Mouse (Mus musculus): ENCODE measurements around the gene Pvalb. TPM values are rescaled to one million over a fixed set of nuclear protein-coding genes. Genes with fewer than 3 reads are reported as not detected.

Gene Pvalb
- 0.44 TPM in 1 of 2 replicates, not detected in the other for polyA plus RNA-seq (2015; fragmentation: Nextera tagmentation; extraction: Ambion mirVana)

- no peak for ATAC-seq (ENCODE audit: low FRiP score, low TSS enrichment)
These were observed at the start of gene Pvalb for GRCm38 (mm10) chr15:78206312-78206711. Pvalb (minus strand) TSS chr15:78206400.

GRCm38 (mm10) chr15:78254751-78255150 is 48.6 kb upstream of the Pvalb start:
- Histone ChIP-seq H3K4me2 (replicated peaks; ENCODE audit: low read depth, low read length) (no peak overlapping the region), H3K27me3 (ENCODE audit: insufficient read depth, low read length) (peaks cover 5% of the 10 kb centered on the region; the same call in 1 of the 2 replicates), H3K4me3 (ENCODE audit: low read length) (no peak overlapping the region), H3K4me1 (ENCODE audit: insufficient read depth, low read length) (no peaks in the 10 kb centered on the region), H3K9ac (replicated peaks; ENCODE audit: low read length) (no peak overlapping the region), H3K36me3 (ENCODE audit: insufficient read depth, low read length) (no peaks in the 10 kb centered on the region), H3K27ac (ENCODE audit: low read length) (no peak overlapping the region), H3K9me3 (ENCODE audit: low read length) (no peaks in the 10 kb centered on the region)
- 15% methylated on average over 20 of the region's 20 CpGs for WGBS
- ATAC-seq (ENCODE audit: low FRiP score, low TSS enrichment), result no peak

More at GRCm38 (mm10) chr15:78206312-78206711, at the start of gene Pvalb:
- H3K9ac ChIP-seq (replicated peaks; ENCODE audit: low read length), result no peak within 1 kb of the TSS
- H3K9me3 ChIP-seq (ENCODE audit: low read length), result 0 out of 2 replicates have a peak, but pooled peaks cover 4% of the 10 kb centered on the region
- H3K4me3 ChIP-seq (ENCODE audit: low read length), result no peak within 1 kb of the TSS
- H3K4me2 ChIP-seq (replicated peaks; ENCODE audit: low read depth, low read length), result no peak within 1 kb of the TSS
- 82% methylated on average over 7 of the region's 7 CpGs for WGBS
- no peak within 1 kb of the TSS for H3K27ac ChIP-seq (ENCODE audit: low read length)
- no peaks in the 10 kb centered on the region for H3K36me3 ChIP-seq (ENCODE audit: insufficient read depth, low read length)
- peaks cover 38% of the 10 kb centered on the region for H3K27me3 ChIP-seq (ENCODE audit: insufficient read depth, low read length)
- 0 out of 2 replicates have a peak, but pooled peaks cover 7% of the 10 kb centered on the region for H3K4me1 ChIP-seq (ENCODE audit: insufficient read depth, low read length)

- no peak overlapping the region for H3K9ac ChIP-seq (replicated peaks; ENCODE audit: low read length)
- no peak for ATAC-seq (ENCODE audit: low FRiP score, low TSS enrichment)
- no peaks in the 10 kb centered on the region for H3K27me3 ChIP-seq (ENCODE audit: insufficient read depth, low read length)
- no peak overlapping the region for H3K4me3 ChIP-seq (ENCODE audit: low read length)
- no peak overlapping the region for H3K4me2 ChIP-seq (replicated peaks; ENCODE audit: low read depth, low read length)
- WGBS, result 54% methylated on average over 3 of the region's 3 CpGs
- no peaks in the 10 kb centered on the region for H3K4me1 ChIP-seq (ENCODE audit: insufficient read depth, low read length)
- no peak overlapping the region for H3K27ac ChIP-seq (ENCODE audit: low read length)
- no peaks in the 10 kb centered on the region for H3K36me3 ChIP-seq (ENCODE audit: insufficient read depth, low read length)
- H3K9me3 ChIP-seq (ENCODE audit: low read length), result no peaks in the 10 kb centered on the region
These were observed 42.2 kb upstream of the Pvalb start for GRCm38 (mm10) chr15:78248410-78248809.

DNA sequence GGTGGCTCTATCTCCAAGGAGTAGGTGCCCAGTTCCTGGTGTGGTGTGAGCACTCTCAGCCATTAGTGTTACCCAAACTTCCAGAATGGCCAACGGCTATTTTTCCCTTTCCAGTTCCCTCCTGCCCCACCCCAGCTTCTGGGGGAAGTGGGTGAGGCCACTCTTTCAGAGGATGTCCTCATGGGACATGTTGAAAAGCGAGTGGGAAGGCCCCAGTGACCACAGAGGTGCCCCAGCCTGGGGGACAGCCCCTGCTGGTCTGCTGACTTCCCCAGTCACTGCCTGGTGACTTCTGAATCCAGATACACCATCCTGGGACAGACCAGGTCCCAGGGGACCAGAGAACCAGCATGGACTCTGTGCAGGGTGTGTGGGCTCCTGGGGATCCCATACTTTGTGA is 41.5 kb upstream of the Pvalb start:
- Histone ChIP-seq H3K4me3 (ENCODE audit: low read length) (no peak overlapping the region), H3K27me3 (ENCODE audit: insufficient read depth, low read length) (no peaks in the 10 kb centered on the region), H3K9ac (replicated peaks; ENCODE audit: low read length) (no peak overlapping the region), H3K4me2 (replicated peaks; ENCODE audit: low read depth, low read length) (no peak overlapping the region), H3K4me1 (ENCODE audit: insufficient read depth, low read length) (no peaks in the 10 kb centered on the region), H3K9me3 (ENCODE audit: low read length) (no peaks in the 10 kb centered on the region), H3K27ac (ENCODE audit: low read length) (no peak overlapping the region), H3K36me3 (ENCODE audit: insufficient read depth, low read length) (no peaks in the 10 kb centered on the region)
- no peak for ATAC-seq (ENCODE audit: low FRiP score, low TSS enrichment)
- WGBS, result 64% methylated on average over 2 of the region's 2 CpGs

- WGBS, result 76% methylated on average over 18 of the region's 18 CpGs
- H3K9me3 ChIP-seq (ENCODE audit: low read length), result no peaks in the 10 kb centered on the region
- H3K36me3 ChIP-seq (ENCODE audit: insufficient read depth, low read length), result no peaks in the 10 kb centered on the region
- H3K27me3 ChIP-seq (ENCODE audit: insufficient read depth, low read length), result no peaks in the 10 kb centered on the region
- H3K4me1 ChIP-seq (ENCODE audit: insufficient read depth, low read length), result no peaks in the 10 kb centered on the region
- no peak overlapping the region for H3K27ac ChIP-seq (ENCODE audit: low read length)
- ATAC-seq (ENCODE audit: low FRiP score, low TSS enrichment), result no peak
- H3K4me3 ChIP-seq (ENCODE audit: low read length), result no peak overlapping the region
- H3K4me2 ChIP-seq (replicated peaks; ENCODE audit: low read depth, low read length), result no peak overlapping the region
- H3K9ac ChIP-seq (replicated peaks; ENCODE audit: low read length), result no peak overlapping the region
These were observed 40.2 kb upstream of the Pvalb start for GRCm38 (mm10) chr15:78246143-78247116.

DNA sequence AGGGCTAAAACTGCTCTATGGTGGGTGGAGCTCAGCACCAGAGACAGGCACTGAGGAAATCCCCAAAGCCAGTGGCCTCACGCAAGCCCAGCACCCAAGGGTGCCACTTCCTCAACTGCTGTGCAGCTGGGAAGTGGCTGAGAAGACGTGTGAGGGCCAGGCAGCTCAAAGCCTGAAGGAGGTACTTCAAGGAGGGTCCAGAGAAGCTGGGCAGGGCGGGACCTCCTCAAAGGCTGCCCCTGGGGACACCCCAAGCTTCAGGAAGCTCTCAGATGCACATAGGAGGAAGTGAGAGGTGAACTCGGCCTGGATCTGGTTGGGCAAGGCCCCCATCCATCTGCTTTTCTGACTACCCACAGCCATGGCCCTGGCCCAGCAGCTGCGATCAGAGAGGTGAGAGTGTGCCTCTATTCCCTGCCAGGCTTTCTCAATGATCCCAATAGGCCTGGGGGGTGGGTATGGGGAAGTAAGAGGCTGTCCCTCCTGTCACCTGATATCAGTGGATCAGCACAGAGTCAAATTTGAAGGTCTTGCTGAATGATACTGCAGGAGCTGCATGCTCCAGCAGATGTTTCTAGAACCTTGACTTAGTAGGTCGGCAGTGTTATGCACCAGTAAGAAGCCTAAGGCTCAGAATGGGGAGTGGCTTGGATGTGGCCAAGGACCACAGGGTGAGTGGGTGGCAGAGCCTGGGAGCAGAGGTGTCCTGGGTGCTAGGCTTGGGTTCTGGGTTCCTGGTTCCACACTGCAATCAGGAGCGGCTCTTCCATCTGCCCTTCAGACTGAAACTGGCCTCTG is 38.7 kb upstream of the Pvalb start, which contains the start of gene Ncf4:
Gene Ncf4 (plus strand): TSS at position 107 of the 798 bp plus-strand sequence.
- ATAC-seq (ENCODE audit: low FRiP score, low TSS enrichment), result no peak
- H3K36me3 ChIP-seq (ENCODE audit: insufficient read depth, low read length), result no peaks in the 10 kb centered on the region
- WGBS, result 80% methylated on average over 7 of the region's 7 CpGs
- H3K4me2 ChIP-seq (replicated peaks; ENCODE audit: low read depth, low read length), result no peak within 1 kb of the TSS
- H3K4me3 ChIP-seq (ENCODE audit: low read length), result no peak within 1 kb of the TSS
- H3K9ac ChIP-seq (replicated peaks; ENCODE audit: low read length), result no peak within 1 kb of the TSS
- no peak within 1 kb of the TSS for H3K27ac ChIP-seq (ENCODE audit: low read length)
- no peaks in the 10 kb centered on the region for H3K9me3 ChIP-seq (ENCODE audit: low read length)
- H3K4me1 ChIP-seq (ENCODE audit: insufficient read depth, low read length), result no peaks in the 10 kb centered on the region
- H3K27me3 ChIP-seq (ENCODE audit: insufficient read depth, low read length), result no peaks in the 10 kb centered on the region

DNA sequence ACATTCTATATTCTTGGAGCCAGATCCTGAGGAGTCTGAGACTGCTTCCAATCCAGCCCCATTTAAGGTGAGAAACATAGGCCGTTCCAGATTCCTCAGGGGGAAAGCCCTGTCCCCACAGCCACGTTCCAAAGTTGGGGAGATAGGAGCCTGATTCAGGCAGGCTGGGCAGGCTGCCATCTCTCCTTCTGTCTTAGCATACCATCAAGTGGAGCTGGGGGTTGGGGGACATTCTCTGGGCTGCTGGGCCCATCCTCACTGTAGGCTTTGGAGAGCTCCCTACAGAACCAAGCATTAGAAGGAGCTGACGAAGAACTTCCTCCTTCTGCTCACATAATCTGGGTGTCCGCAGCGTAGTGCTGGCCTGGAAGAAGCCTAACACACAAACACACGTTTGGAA is 37.6 kb upstream of the Pvalb start:
- no peak overlapping the region for H3K27ac ChIP-seq (ENCODE audit: low read length)
- no peaks in the 10 kb centered on the region for H3K36me3 ChIP-seq (ENCODE audit: insufficient read depth, low read length)
- no peaks in the 10 kb centered on the region for H3K9me3 ChIP-seq (ENCODE audit: low read length)
- H3K27me3 ChIP-seq (ENCODE audit: insufficient read depth, low read length), result no peaks in the 10 kb centered on the region
- H3K9ac ChIP-seq (replicated peaks; ENCODE audit: low read length), result no peak overlapping the region
- 77% methylated on average over 6 of the region's 6 CpGs for WGBS
- H3K4me3 ChIP-seq (ENCODE audit: low read length), result no peak overlapping the region
- no peaks in the 10 kb centered on the region for H3K4me1 ChIP-seq (ENCODE audit: insufficient read depth, low read length)
- H3K4me2 ChIP-seq (replicated peaks; ENCODE audit: low read depth, low read length), result no peak overlapping the region
- ATAC-seq (ENCODE audit: low FRiP score, low TSS enrichment), result no peak

- Histone ChIP-seq H3K9me3 (ENCODE audit: low read length) (no peaks in the 10 kb centered on the region), H3K4me2 (replicated peaks; ENCODE audit: low read depth, low read length) (no peak overlapping the region), H3K9ac (replicated peaks; ENCODE audit: low read length) (no peak overlapping the region), H3K27ac (ENCODE audit: low read length) (no peak overlapping the region), H3K4me3 (ENCODE audit: low read length) (no peak overlapping the region), H3K36me3 (ENCODE audit: insufficient read depth, low read length) (no peaks in the 10 kb centered on the region), H3K4me1 (ENCODE audit: insufficient read depth, low read length) (no peaks in the 10 kb centered on the region), H3K27me3 (ENCODE audit: insufficient read depth, low read length) (no peaks in the 10 kb centered on the region)
- 73% methylated on average over 8 of the region's 8 CpGs for WGBS
- no peak for ATAC-seq (ENCODE audit: low FRiP score, low TSS enrichment)
These were observed 36.9 kb upstream of the Pvalb start for GRCm38 (mm10) chr15:78243061-78243460.

- Histone ChIP-seq H3K9ac (replicated peaks; ENCODE audit: low read length) (no peak overlapping the region), H3K9me3 (ENCODE audit: low read length) (no peaks in the 10 kb centered on the region), H3K27me3 (ENCODE audit: insufficient read depth, low read length) (no peaks in the 10 kb centered on the region), H3K4me1 (ENCODE audit: insufficient read depth, low read length) (no peaks in the 10 kb centered on the region), H3K27ac (ENCODE audit: low read length) (no peak overlapping the region), H3K4me3 (ENCODE audit: low read length) (no peak overlapping the region), H3K36me3 (ENCODE audit: insufficient read depth, low read length) (no peaks in the 10 kb centered on the region), H3K4me2 (replicated peaks; ENCODE audit: low read depth, low read length) (no peak overlapping the region)
- 26% methylated on average over 11 of the region's 11 CpGs for WGBS
- ATAC-seq (ENCODE audit: low FRiP score, low TSS enrichment), result no peak
These were observed 35.1 kb upstream of the Pvalb start for GRCm38 (mm10) chr15:78241335-78241734.
